Mouse (Mus musculus) thymus, adult 2 months (tissue): ENCODE measurements around the gene Itgb6.

Source experiments
- CTCF ChIP-seq: fragments of 200-500 bp; IDR thresholded peaks from 2 replicates; pipeline ENCODE4 v1.5.1; 2012; ENCODE audit warnings: mild to moderate bottlenecking, control low read depth, low read length, moderate library complexity, borderline replicate concordance; ENCODE audit not compliant: control insufficient read depth, poor library complexity, insufficient read depth; ENCODE audit errors: extremely low read depth
- POLR2A ChIP-seq: fragments of 200-500 bp; IDR thresholded peaks from 2 replicates; pipeline ENCODE4 v1.6.1; 2012; ENCODE audit warnings: mild to moderate bottlenecking, low read length, control low read depth, moderate library complexity; ENCODE audit not compliant: control insufficient read depth, poor library complexity, insufficient read depth; ENCODE audit errors: extremely low read depth

DNA sequence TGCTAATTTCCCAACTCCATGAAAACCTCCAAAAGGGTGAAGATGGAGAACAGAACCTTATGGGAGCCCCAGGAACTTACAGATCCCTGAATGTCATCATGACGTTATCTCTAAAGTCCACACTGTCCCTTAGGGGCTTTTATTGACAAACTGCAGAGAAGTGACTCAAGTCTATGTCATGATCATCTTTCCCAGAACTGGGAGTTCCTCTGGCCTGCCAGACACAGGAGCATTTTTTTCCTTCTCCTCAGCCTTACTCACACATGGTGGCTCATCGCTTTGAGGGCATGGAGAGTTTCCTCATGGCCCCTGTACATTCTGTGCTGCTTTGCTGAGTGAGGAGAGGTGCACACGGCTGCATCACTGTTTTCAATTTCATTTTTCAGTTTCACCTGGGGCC, 22.4 kb downstream of the Itgb6 start:
- TF ChIP-seq POLR2A, result no peak
- no peak for TF ChIP-seq CTCF
